Mouse (Mus musculus) embryonic facial prominence, embryonic 15.5 days (tissue): Measurements from ENCODE around the gene Polr3gl. TPM values are rescaled to one million over a fixed set of nuclear protein-coding genes. Genes with fewer than 3 reads are reported as not detected.

ENCODE experiments used
- ATAC-seq: fragments of 200-750 bp; cut with Nextera tagmentation; 2 replicates; pipeline ENCODE4 v1.8.0; 2017; ENCODE audit warnings: low read depth, moderate TSS enrichment; ENCODE audit not compliant: insufficient number of reproducible peaks, low FRiP score, low TSS enrichment
- H3K27ac ChIP-seq: fragments of 300-500 bp; sonication (generic); replicated peaks from 2 replicates; pipeline ENCODE4 v1.5.1; 2015; ENCODE audit warnings: mild to moderate bottlenecking, inconsistent platforms
- H3K27me3 ChIP-seq: fragments of 300-500 bp; sonication (generic); 2 replicates; pipeline ENCODE4 v1.6.1; 2015; ENCODE audit warnings: inconsistent platforms
- H3K36me3 ChIP-seq: fragments of 300-500 bp; sonication (generic); 2 replicates; pipeline ENCODE4 v1.6.1; 2015; ENCODE audit warnings: mild to moderate bottlenecking, inconsistent platforms
- H3K4me1 ChIP-seq: fragments of 300-500 bp; sonication (generic); 2 replicates; pipeline ENCODE4 v1.6.1; 2015; ENCODE audit warnings: inconsistent platforms
- H3K4me2 ChIP-seq: fragments of 300-500 bp; sonication (generic); replicated peaks from 2 replicates; pipeline ENCODE4 v1.6.1; 2015; ENCODE audit warnings: mild to moderate bottlenecking, inconsistent platforms
- H3K4me3 ChIP-seq: fragments of 300-500 bp; sonication (generic); replicated peaks from 2 replicates; pipeline ENCODE4 v1.5.1; 2015; ENCODE audit warnings: mild to moderate bottlenecking, inconsistent platforms
- H3K9ac ChIP-seq: fragments of 300-500 bp; sonication (generic); 2 replicates; pipeline ENCODE4 v1.6.1; 2015; ENCODE audit warnings: inconsistent platforms
- H3K9me3 ChIP-seq: fragments of 300-500 bp; sonication (generic); replicated peaks from 2 replicates; pipeline ENCODE4 v1.6.1; 2016; ENCODE audit warnings: inconsistent platforms
- whole genome bisulfite sequencing: fragments of 180-500 bp; shearing (Covaris S2); methylation state at CpG from one replicate; pipeline ENCODE4 v1.1.7; 2015; 5-methylcytosine and 5-hydroxymethylcytosine counted together
- polyA plus RNA-seq: library from polyadenylated mRNA; unstranded; fragments of >200 nt; fragmentation: Nextera tagmentation; extraction: Ambion mirVana; gene quantifications from 2 replicates; pipeline ENCODE4 v1.2.1, GENCODE M21; 2015

Polr3gl gene
- 43.6 and 48.5 TPM in 2 replicates for polyA plus RNA-seq

DNA sequence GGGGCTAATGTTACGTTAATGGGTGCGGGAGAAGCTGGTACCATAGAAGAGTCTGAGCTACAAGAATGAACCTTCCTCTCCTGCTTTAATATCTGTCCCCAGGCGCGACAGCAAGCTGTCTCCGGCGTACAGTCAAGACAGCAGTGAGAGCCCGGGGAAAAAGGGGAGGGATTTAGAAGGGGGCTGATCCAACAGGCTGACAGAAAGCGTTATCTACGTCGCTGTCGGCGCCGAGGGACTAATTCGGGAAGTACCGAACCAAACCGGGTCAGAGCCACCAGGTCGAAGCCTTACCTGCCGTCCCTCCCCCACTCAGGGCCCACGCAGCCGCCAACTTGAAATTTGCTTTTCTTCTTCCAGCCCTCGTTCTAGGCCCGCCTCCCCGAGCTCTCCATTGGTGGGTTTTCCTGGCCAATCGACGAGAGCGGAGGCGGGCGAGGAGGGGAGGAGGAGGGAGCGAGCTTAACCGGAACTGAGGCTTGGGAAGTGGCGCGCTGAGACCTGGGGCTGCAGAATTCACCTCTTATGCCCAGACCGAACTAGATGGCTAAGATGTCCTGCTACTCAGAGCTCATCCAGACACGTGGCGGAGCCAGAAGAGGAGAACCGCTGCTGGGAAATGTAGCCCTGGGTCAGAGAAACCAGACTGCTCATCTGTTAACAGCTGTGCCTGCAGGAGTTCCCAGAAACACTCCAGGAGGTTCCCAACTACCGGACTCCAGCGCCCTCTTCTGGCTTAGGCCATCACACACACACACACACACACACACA, at the start of gene Polr3gl:
Gene Polr3gl, minus strand, starts transcription at position 392 of the 771 bp plus-strand sequence.
- peak; percentile 87 for ATAC-seq
- Histone ChIP-seq H3K4me1 (peaks cover 37% of the 10 kb centered on the region), H3K9ac (peak within 1 kb of the TSS; percentile 44), H3K27ac (peak within 1 kb of the TSS; percentile 89), H3K36me3 (0 out of 2 replicates have a peak, but pooled peaks cover 2% of the 10 kb centered on the region), H3K4me2 (peak within 1 kb of the TSS; percentile 71), H3K4me3 (peak within 1 kb of the TSS; percentile 62), H3K27me3 (peaks cover 12% of the 10 kb centered on the region), H3K9me3 (no peaks in the 10 kb centered on the region)
- under 1% methylated on average over 38 of the region's 38 CpGs for WGBS

GRCm38 (mm10) chr3:96639219-96639618, 45.2 kb upstream of the Polr3gl start:
- H3K36me3 ChIP-seq: peaks cover 48% of the 10 kb centered on the region
- no peak for ATAC-seq

GRCm38 (mm10) chr3:96636448-96636847, 42.5 kb upstream of the Polr3gl start:
- H3K4me2 ChIP-seq: peak overlapping the region; percentile 60
- 62% methylated on average over 11 of the region's 11 CpGs for WGBS
- peak overlapping the region; percentile 90; the same call in 1 of the 2 replicates for H3K27ac ChIP-seq
- H3K4me1 ChIP-seq: peaks cover 16% of the 10 kb centered on the region
- H3K9me3 ChIP-seq: no peaks in the 10 kb centered on the region
- H3K27me3 ChIP-seq: no peaks in the 10 kb centered on the region
- no peak for ATAC-seq
- H3K9ac ChIP-seq: peak overlapping the region; percentile 97; the same call in 1 of the 2 replicates
- peak overlapping the region; percentile 95 for H3K4me3 ChIP-seq
- peaks cover 57% of the 10 kb centered on the region for H3K36me3 ChIP-seq

More at GRCm38 (mm10) chr3:96639219-96639618, 45.2 kb upstream of the Polr3gl start:
- no peak overlapping the region for H3K9ac ChIP-seq
- H3K27me3 ChIP-seq: no peaks in the 10 kb centered on the region
- H3K4me2 ChIP-seq: no peak overlapping the region
- 93% methylated on average over 1 of the region's 1 CpGs for WGBS
- H3K9me3 ChIP-seq: no peaks in the 10 kb centered on the region
- H3K4me3 ChIP-seq: no peak overlapping the region
- H3K27ac ChIP-seq: no peak overlapping the region
- peaks cover 16% of the 10 kb centered on the region for H3K4me1 ChIP-seq

- peaks cover 20% of the 10 kb centered on the region for H3K4me1 ChIP-seq
- peak overlapping the region; percentile 97 for H3K9ac ChIP-seq
- peak overlapping the region; percentile 95 for H3K4me3 ChIP-seq
- H3K36me3 ChIP-seq: peaks cover 60% of the 10 kb centered on the region
- H3K27ac ChIP-seq: peak overlapping the region; percentile 90
- ATAC-seq: no peak
- no peaks in the 10 kb centered on the region for H3K9me3 ChIP-seq
- H3K27me3 ChIP-seq: no peaks in the 10 kb centered on the region
- WGBS: 11% methylated on average over 15 of the region's 15 CpGs
- H3K4me2 ChIP-seq: peak overlapping the region; percentile 60
Observed at GRCm38 (mm10) chr3:96635906-96636305, 41.9 kb upstream of the Polr3gl start.

DNA sequence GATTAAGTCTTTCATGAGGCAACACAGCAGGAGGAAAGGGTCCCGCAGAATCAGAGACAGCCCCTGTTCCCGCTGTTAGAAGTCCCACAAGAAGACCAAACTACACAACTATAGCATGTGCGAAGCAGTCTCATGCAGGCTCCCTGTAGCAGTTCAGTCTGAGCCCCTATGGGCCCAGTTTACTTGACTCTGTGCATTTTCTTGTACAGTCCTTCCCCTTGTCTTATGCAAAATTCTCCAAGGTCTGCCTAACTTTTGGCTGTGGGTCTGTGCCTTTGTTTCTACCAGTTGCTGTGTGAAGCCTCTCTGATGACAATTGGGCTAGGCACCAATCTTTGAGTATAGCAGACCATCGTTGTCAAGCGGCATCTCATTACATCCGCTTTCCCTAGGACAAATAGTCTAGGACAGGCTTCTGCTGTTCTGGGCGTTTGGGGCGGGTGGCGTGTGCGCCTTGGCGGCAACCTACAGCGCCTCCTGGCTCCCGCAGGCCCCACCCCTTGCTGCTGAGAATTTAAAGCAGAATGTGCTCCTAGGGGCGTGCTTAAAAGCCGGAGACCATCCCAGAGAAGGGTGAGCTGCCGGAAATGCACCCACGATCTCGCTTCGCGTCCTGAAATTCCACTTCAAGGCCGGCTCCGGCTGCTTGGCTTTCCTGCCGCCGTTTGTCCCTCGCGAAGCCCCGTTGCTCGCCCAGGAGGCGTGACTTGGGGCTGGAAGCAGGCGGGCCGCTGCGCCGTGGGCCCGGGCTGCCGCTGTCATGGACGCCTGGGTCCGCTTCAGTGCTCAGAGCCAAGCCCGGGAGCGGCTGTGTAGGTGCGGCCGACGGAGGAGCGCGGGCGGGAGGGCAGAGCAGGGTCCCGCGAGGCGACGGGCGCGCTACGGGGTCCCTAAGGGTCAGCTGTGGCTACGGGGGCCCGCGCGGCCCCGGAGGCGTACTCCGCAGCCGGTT, 41.2 kb upstream of the Polr3gl start, which contains the start of the genes Pex11b and Gm42957:
Gene Pex11b, plus strand, starts transcription at position 449 of the 952 bp plus-strand sequence.
Gene Gm42957, plus strand, starts transcription at position 547 of the 952 bp plus-strand sequence.
- WGBS: 2% methylated on average over 58 of the region's 60 CpGs
- ATAC-seq: peak; percentile 92
- Histone ChIP-seq H3K36me3 (peaks cover 58% of the 10 kb centered on the region), H3K4me1 (peaks cover 26% of the 10 kb centered on the region), H3K4me2 (peak within 1 kb of the TSS; percentile 60), H3K4me3 (peak within 1 kb of the TSS; percentile 95), H3K9ac (peak within 1 kb of the TSS; percentile 97), H3K9me3 (no peaks in the 10 kb centered on the region), H3K27ac (peak within 1 kb of the TSS; percentile 90), H3K27me3 (no peaks in the 10 kb centered on the region)

- Histone ChIP-seq H3K36me3 (peaks cover 50% of the 10 kb centered on the region), H3K27ac (no peak overlapping the region), H3K27me3 (no peaks in the 10 kb centered on the region), H3K4me3 (no peak overlapping the region), H3K9ac (no peak overlapping the region), H3K4me1 (peaks cover 29% of the 10 kb centered on the region), H3K4me2 (no peak overlapping the region), H3K9me3 (no peaks in the 10 kb centered on the region)
- WGBS: 67% methylated on average over 1 of the region's 1 CpGs
- no peak for ATAC-seq
Observed at GRCm38 (mm10) chr3:96634015-96634414, 40.0 kb upstream of the Polr3gl start.

GRCm38 (mm10) chr3:96632058-96632457, 38.1 kb upstream of the Polr3gl start:
- Histone ChIP-seq H3K4me3 (no peak overlapping the region), H3K27ac (no peak overlapping the region), H3K4me1 (peaks cover 35% of the 10 kb centered on the region), H3K9me3 (no peaks in the 10 kb centered on the region), H3K27me3 (no peaks in the 10 kb centered on the region), H3K4me2 (no peak overlapping the region), H3K36me3 (peaks cover 33% of the 10 kb centered on the region), H3K9ac (no peak overlapping the region)
- no peak for ATAC-seq

DNA sequence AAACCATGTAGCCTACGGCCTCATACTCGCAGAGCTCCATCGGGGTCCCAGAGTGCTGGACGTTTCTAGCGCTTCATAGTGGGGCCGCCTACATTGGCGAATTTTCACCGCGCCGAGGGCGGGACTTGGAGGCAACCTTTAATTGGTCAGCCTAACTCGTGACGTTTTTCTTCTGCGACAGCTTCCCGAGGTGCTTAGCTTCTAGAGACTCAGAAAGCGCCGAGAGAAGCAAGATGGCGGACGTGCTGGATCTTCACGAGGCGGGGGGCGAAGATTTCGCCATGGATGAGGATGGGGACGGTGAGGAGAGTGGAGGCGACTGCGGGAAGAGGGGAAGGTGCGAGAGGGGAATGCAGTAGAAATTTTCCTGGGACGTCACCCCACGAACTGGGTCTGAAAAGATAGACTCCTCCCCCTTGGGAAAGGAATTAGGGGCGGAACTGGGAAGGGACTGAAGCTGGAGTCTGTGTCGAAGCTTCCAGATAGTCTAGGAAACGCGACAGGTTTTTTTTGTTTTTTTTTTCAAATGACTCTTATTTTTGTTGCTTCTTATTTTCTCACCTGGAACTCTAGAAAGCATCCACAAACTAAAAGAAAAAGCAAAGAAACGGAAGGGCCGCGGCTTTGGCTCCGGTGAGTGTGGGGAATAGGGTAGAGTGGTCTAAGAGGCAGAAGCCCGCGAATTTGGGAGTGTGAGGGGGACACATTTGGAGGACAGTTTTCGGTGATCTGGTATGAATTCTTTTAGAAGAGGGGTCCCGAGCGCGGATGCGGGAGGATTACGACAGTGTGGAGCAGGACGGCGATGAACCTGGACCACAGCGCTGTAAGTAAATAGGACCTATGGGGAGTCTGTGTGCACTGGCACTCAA, 36.0 kb upstream of the Polr3gl start, which contains the start of gene Rbm8a:
Gene Rbm8a, plus strand, starts transcription at position 205 of the 872 bp plus-strand sequence.
- under 1% methylated on average over 48 of the region's 48 CpGs for WGBS

DNA sequence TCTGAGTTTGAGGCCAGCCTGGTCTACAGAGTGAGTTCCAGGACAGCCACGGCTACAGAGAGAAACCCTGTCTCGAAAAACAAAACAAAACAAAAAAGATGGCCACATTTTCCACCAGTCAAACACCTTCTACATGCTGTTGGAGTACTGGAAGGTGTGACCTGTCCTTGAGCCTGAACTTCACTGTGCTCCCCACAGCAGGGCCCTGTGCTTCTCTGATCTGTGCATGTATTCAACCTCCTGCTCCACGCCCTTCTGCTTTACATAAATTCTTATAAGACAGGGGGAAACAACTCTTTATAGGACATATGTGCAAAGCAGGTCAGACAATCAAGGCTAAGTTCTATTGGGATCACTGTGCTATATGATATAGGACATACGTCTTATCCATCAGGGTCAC, 29.2 kb upstream of the Polr3gl start:
- no peaks in the 10 kb centered on the region for H3K27me3 ChIP-seq
- no peak overlapping the region for H3K9ac ChIP-seq
- H3K36me3 ChIP-seq: peaks cover 47% of the 10 kb centered on the region
- no peak for ATAC-seq
- 89% methylated on average over 4 of the region's 4 CpGs for WGBS
- no peaks in the 10 kb centered on the region for H3K9me3 ChIP-seq
- no peak overlapping the region for H3K4me3 ChIP-seq
- no peaks in the 10 kb centered on the region for H3K4me1 ChIP-seq
- H3K27ac ChIP-seq: no peak overlapping the region
- no peak overlapping the region for H3K4me2 ChIP-seq

More for the DNA sequence above, 36.0 kb upstream of the Polr3gl start, which contains the start of gene Rbm8a:
- ATAC-seq: peak; percentile 93
- no peaks in the 10 kb centered on the region for H3K27me3 ChIP-seq
- peaks cover 26% of the 10 kb centered on the region for H3K4me1 ChIP-seq
- peak within 1 kb of the TSS; percentile 72 for H3K9ac ChIP-seq
- H3K36me3 ChIP-seq: peaks cover 38% of the 10 kb centered on the region
- no peaks in the 10 kb centered on the region for H3K9me3 ChIP-seq
- H3K27ac ChIP-seq: peak within 1 kb of the TSS; percentile 88
- H3K4me3 ChIP-seq: peak within 1 kb of the TSS; percentile 75
- H3K4me2 ChIP-seq: peak within 1 kb of the TSS; percentile 79

DNA sequence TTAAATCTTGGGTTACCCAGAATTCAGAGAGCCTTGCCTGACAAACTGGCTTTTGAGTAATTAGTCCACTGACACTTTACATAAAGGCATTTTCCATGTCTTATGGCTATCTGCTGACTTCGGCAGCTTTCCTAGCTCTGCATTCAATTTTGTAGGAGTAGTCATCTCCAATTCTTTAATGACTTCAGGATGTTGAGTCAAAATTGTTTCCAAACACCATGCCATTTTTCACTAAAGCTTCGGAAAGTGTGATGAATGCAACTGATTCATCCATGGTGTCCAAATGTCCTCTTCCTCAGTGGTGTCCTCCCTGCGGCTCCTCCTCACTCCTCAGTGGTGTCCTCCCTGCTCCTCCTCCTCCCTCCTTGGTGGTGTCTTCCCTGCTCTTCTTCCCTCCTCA, 24.0 kb upstream of the Polr3gl start:
- H3K36me3 ChIP-seq: peaks cover 50% of the 10 kb centered on the region
- peak overlapping the region; percentile 52 for H3K27ac ChIP-seq
- H3K4me3 ChIP-seq: no peak overlapping the region
- no peaks in the 10 kb centered on the region for H3K9me3 ChIP-seq
- H3K9ac ChIP-seq: no peak overlapping the region
- 51% methylated on average over 3 of the region's 3 CpGs for WGBS
- H3K4me1 ChIP-seq: peaks cover 3% of the 10 kb centered on the region
- no peaks in the 10 kb centered on the region for H3K27me3 ChIP-seq
- ATAC-seq: no peak
- no peak overlapping the region for H3K4me2 ChIP-seq
